Mouse (Mus musculus) hindbrain, embryonic 13.5 days (tissue): ENCODE measurements at regions not wholly inside any gene's neighbourhood (a gene's known extent, or its start where the extent isn't known, plus 50 kb on each side); places are given as distances from the start of the nearest gene placed in this dataset.
A peak's percentile ranks its signal among the peaks of the same experiment; 100 is the strongest.

Experiments
- ATAC-seq: fragments of 200-750 bp; cut with Nextera tagmentation; 2 replicates; pipeline ENCODE4 v1.8.0; 2017; ENCODE audit warnings: moderate TSS enrichment; ENCODE audit not compliant: low FRiP score
- H3K27ac ChIP-seq: fragments of 300-500 bp; sonication (generic); 2 replicates; pipeline ENCODE4 v1.5.1; 2015; ENCODE audit warnings: inconsistent platforms, mild to moderate bottlenecking, moderate library complexity
- H3K27me3 ChIP-seq: fragments of 300-500 bp; sonication (generic); 2 replicates; pipeline ENCODE4 v1.6.1; 2015; ENCODE audit warnings: mild to moderate bottlenecking, inconsistent platforms
- H3K36me3 ChIP-seq: fragments of 300-500 bp; sonication (generic); 2 replicates; pipeline ENCODE4 v1.6.1; 2015; ENCODE audit warnings: mild to moderate bottlenecking, inconsistent platforms
- H3K4me1 ChIP-seq: fragments of 300-500 bp; sonication (generic); replicated peaks from 2 replicates; pipeline ENCODE4 v1.6.1; 2015; ENCODE audit warnings: inconsistent platforms
- H3K4me2 ChIP-seq: fragments of 300-500 bp; sonication (generic); 2 replicates; pipeline ENCODE4 v1.6.1; 2015; ENCODE audit warnings: inconsistent platforms, mild to moderate bottlenecking, moderate library complexity
- H3K4me3 ChIP-seq: fragments of 300-500 bp; sonication (generic); 2 replicates; pipeline ENCODE4 v1.5.1; 2015; ENCODE audit warnings: mild to moderate bottlenecking, inconsistent platforms
- H3K9ac ChIP-seq: fragments of 300-500 bp; sonication (generic); 2 replicates; pipeline ENCODE4 v1.6.1; 2015; ENCODE audit warnings: mild to moderate bottlenecking, inconsistent platforms
- H3K9me3 ChIP-seq: fragments of 300-500 bp; sonication (generic); 2 replicates; pipeline ENCODE4 v1.6.1; 2016; ENCODE audit warnings: inconsistent platforms
- WGBS: fragments of 180-500 bp; shearing (Covaris S2); methylation state at CpG from one replicate; pipeline ENCODE4 v1.1.7; 2015; 5-methylcytosine and 5-hydroxymethylcytosine counted together

DNA sequence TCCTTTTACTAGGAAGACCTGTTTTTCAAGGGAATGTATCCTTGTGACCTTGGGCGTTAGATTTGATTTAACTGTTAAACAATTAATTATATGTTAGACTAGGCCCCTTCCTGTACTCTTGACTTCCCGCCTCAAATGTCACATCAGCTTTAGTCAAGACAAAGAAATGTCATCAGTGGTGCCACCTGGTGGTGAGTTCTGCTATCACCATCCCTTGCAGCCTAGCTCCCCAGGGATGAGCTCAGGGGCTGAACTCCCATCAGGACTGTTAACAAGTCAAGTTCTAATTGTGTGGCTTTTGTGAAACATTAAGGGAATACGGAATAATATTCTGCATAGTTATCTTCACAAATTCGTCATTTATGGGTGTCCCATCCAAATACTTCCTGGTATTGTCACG lies 436.8 kb downstream of the Fut8 start:
- ATAC-seq = no peak
- Histone ChIP-seq H3K9ac (no peak overlapping the region), H3K27me3 (no peaks in the 10 kb centered on the region), H3K4me1 (peaks cover 20% of the 10 kb centered on the region), H3K9me3 (no peaks in the 10 kb centered on the region), H3K36me3 (no peaks in the 10 kb centered on the region), H3K4me3 (no peak overlapping the region), H3K27ac (no peak overlapping the region), H3K4me2 (no peak overlapping the region)
- WGBS = 82% methylated on average over 5 of the region's 5 CpGs

DNA sequence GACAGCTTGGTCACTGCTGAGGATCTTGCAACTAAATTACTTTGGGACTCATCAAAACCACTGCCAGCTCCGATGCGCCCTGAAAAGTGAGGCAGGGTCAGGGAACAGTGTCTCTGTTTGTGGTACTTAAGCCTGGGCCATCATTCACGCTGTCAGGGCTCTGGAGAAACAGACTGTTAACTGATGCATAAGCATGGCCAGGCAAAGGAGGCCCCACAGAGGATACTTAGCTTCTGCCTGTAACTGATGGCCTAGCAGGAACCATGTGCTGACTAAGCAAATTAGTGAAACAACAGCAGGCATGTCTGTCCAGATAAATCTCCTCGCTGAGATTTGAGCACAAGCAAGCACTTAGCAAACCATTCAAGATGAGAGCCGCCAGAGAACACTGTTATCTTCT lies 440.1 kb downstream of the Fut8 start:
- no peak overlapping the region for H3K27ac ChIP-seq
- no peak overlapping the region for H3K4me2 ChIP-seq
- ATAC-seq = peak; percentile 69
- WGBS = 35% methylated on average over 5 of the region's 5 CpGs
- no peak overlapping the region for H3K4me3 ChIP-seq
- H3K36me3 ChIP-seq = no peaks in the 10 kb centered on the region
- peaks cover 13% of the 10 kb centered on the region for H3K4me1 ChIP-seq
- no peaks in the 10 kb centered on the region for H3K27me3 ChIP-seq
- no peak overlapping the region for H3K9ac ChIP-seq
- no peaks in the 10 kb centered on the region for H3K9me3 ChIP-seq

DNA sequence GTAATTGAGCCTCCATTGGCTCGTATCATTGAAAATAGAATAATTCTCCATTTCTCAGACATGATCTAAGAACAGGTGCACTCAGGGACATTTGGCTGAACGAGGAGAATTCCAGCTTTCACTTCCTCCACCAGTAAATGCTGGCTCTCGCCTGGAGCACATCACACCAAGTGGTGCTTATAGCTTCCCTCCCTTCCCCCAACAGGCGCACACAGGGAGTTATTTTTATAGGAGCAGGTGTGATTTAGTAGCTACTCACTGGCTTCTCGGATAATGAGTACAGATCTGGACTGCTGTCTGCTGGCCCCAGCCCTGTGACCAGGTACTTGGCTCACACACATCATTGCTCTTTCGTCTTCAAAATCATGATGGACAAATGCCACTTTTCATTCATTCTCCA lies 456.2 kb downstream of the Fut8 start:
- Histone ChIP-seq H3K27ac (no peak overlapping the region), H3K9me3 (no peaks in the 10 kb centered on the region), H3K36me3 (no peaks in the 10 kb centered on the region), H3K27me3 (no peaks in the 10 kb centered on the region), H3K9ac (no peak overlapping the region), H3K4me2 (no peak overlapping the region), H3K4me3 (no peak overlapping the region), H3K4me1 (peaks cover 23% of the 10 kb centered on the region)
- ATAC-seq = no peak
- WGBS = 72% methylated on average over 6 of the region's 6 CpGs

DNA sequence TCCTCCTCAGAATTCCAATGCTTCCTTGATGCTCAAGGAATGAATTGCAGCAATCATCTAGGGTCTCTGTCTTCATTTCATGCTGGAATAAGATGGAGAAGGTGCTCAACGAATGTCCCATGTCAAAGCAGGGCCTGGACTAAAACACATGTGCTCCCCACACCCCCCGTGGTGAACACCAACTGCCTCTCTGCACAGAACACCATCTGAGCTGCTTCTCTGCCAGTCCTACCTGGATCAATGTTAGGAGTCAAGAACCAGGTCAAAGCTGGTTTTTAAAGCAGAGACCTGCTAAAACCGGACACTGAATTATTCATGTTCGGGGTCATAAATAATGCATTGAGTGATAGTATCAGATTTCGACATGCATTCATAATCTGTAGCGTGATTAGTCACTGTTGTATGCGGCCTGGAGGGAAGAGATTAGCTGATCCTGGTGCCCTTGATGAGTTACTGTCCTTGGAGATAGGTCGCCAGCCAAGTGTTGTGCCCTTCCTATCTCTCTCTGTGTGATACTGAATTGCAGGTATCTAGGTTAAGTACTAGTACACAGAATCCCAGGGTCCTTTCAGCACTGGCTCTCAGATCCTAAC lies 458.2 kb downstream of the Fut8 start:
- Histone ChIP-seq H3K9ac (no peak overlapping the region), H3K9me3 (no peaks in the 10 kb centered on the region), H3K36me3 (no peaks in the 10 kb centered on the region), H3K27me3 (no peaks in the 10 kb centered on the region), H3K4me1 (peaks cover 29% of the 10 kb centered on the region), H3K4me3 (no peak overlapping the region), H3K4me2 (no peak overlapping the region), H3K27ac (no peak overlapping the region)
- WGBS = 54% methylated on average over 8 of the region's 8 CpGs
- no peak for ATAC-seq

DNA sequence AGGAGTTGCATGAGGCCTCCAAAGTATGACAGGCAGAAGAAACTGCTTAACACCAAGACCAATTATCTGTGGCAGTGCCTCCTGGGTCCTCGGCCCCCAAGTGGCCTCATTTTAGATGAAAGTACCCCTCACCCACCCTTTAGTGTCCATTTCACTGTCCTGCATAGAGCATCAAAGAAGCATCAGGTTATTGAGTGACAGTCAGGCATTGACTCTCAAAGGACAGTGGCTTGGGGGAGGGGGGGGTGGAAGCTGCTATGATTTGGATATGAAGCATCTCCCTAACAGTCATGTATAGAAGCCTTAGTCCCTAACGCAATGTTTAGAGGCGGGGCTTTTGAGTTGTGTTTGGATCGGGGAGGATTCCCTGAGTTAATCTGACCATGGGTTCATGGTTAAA lies 458.7 kb downstream of the Fut8 start:
- Histone ChIP-seq H3K27me3 (no peaks in the 10 kb centered on the region), H3K4me1 (peaks cover 29% of the 10 kb centered on the region), H3K9me3 (no peaks in the 10 kb centered on the region), H3K36me3 (no peaks in the 10 kb centered on the region), H3K27ac (no peak overlapping the region), H3K4me2 (no peak overlapping the region), H3K4me3 (no peak overlapping the region), H3K9ac (no peak overlapping the region)
- WGBS = 77% methylated on average over 4 of the region's 4 CpGs
- ATAC-seq = no peak

DNA sequence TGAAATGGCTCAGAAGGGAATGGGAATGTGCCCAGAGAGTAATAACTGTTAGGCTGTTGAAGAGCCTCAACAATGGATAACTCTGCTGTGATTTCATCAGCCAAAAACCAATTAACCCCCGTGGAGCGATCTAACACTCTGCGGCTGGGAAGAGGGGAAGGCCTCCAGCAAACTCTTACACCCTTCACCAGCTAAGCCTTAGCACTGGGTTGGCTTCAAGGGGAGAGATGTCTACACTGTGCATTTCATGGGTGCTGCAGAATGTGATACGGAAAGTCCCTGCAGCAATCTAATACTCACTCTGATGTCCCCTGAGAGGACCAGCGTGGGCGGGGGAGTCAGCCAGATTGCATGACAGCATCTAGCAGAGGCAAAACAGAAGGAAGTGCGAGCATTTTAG lies 460.2 kb downstream of the Fut8 start:
- no peak overlapping the region for H3K4me3 ChIP-seq
- peaks cover 29% of the 10 kb centered on the region for H3K4me1 ChIP-seq
- no peak overlapping the region for H3K9ac ChIP-seq
- H3K27me3 ChIP-seq = no peaks in the 10 kb centered on the region
- H3K9me3 ChIP-seq = no peaks in the 10 kb centered on the region
- no peak overlapping the region for H3K27ac ChIP-seq
- H3K36me3 ChIP-seq = no peaks in the 10 kb centered on the region
- 0 out of 2 replicates have a peak, but pooled peaks have one; percentile 21 for ATAC-seq
- WGBS = 66% methylated on average over 7 of the region's 7 CpGs
- no peak overlapping the region for H3K4me2 ChIP-seq

DNA sequence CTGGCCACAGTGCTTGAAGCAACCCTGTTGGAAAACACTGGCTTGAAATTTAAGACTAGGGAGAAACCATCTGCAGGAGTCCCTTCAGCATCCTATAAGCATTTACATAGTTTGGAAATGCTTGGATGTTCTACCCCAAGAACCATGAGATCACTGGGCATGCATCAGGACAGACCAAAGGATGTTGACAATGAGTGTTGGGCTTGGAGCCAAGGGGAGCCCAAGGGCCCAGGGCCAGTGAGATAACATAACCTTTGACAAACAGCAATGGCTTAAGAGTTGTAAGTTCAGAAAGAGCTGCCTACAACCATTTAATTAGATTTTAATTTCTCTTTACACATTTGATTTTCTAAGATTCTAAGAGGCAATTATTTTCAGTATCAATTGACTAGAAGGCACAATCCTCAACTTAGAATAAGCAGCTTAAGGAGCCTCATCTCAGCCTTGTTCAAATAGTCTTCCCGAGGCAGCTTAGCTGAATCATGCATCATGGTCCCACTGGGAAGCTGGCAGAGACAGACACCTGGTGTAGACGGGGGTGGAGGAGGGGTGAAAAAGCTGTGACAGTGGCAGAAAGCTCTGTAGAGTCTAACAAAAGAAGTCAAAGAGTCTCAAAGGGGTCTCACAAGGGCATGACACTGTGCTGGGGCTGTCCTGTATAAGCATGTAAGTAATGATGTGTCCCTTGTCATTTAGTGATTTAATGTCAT lies 462.1 kb downstream of the Fut8 start:
- WGBS = 17% methylated on average over 2 of the region's 2 CpGs
- Histone ChIP-seq H3K27ac (no peak overlapping the region), H3K4me3 (no peak overlapping the region), H3K36me3 (no peaks in the 10 kb centered on the region), H3K9ac (no peak overlapping the region), H3K4me2 (no peak overlapping the region), H3K4me1 (peaks cover 28% of the 10 kb centered on the region), H3K9me3 (no peaks in the 10 kb centered on the region), H3K27me3 (no peaks in the 10 kb centered on the region)
- no peak for ATAC-seq

DNA sequence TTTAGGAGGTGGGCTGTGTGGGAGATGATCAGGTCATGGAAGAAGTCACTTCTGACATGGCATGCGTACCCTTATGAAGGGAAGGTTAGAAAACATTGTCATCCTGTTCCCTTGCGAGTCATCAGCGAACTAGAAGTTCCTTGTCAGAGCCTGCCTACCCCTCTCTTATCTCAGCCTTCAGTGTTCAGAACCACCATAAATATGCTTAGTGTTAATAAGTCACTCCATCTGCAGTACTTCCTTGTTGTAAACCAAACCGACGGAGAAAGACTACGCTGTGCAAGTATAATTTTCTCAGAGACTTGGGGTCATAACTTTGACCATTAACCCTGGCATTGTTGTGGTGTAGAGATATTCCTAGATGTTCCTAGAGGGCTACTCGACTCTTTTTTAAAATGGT lies 477.6 kb downstream of the Fut8 start:
- WGBS = 73% methylated on average over 7 of the region's 7 CpGs

DNA sequence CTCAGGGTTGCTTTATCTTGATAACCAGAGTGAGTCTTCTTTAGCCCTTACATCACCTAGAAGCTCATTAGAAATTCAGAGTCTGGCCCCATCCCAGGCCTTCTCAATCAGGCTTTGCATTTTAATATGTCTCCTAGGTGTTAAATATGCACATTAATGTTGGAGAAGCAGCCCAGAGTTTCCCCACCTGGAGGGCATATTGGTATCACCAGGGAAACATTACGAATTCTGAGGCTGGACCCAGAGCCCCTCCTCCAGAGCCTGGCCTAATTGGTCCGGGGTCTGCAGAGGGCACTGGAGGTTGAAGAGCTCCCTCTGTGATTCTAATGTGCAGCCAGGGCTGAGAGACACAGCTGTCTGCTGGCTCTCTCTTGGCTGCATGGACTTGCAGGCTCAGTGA lies 478.1 kb downstream of the Fut8 start:
- no peaks in the 10 kb centered on the region for H3K9me3 ChIP-seq
- no peak overlapping the region for H3K9ac ChIP-seq
- H3K27me3 ChIP-seq = no peaks in the 10 kb centered on the region
- WGBS = 8% methylated on average over 2 of the region's 2 CpGs
- peaks cover 11% of the 10 kb centered on the region for H3K4me1 ChIP-seq
- peak; percentile 72; the same call in 1 of the 2 replicates for ATAC-seq
- H3K27ac ChIP-seq = peak overlapping the region; percentile 35; the same call in 1 of the 2 replicates
- H3K4me2 ChIP-seq = no peak overlapping the region
- H3K36me3 ChIP-seq = no peaks in the 10 kb centered on the region
- H3K4me3 ChIP-seq = no peak overlapping the region

More for the DNA sequence above, 477.6 kb downstream of the Fut8 start:
- peaks cover 11% of the 10 kb centered on the region for H3K4me1 ChIP-seq
- H3K4me3 ChIP-seq = no peak overlapping the region
- peak overlapping the region; percentile 35; the same call in 1 of the 2 replicates for H3K27ac ChIP-seq
- H3K36me3 ChIP-seq = no peaks in the 10 kb centered on the region
- no peak for ATAC-seq
- H3K9ac ChIP-seq = no peak overlapping the region
- no peak overlapping the region for H3K4me2 ChIP-seq
- no peaks in the 10 kb centered on the region for H3K9me3 ChIP-seq
- H3K27me3 ChIP-seq = no peaks in the 10 kb centered on the region

DNA sequence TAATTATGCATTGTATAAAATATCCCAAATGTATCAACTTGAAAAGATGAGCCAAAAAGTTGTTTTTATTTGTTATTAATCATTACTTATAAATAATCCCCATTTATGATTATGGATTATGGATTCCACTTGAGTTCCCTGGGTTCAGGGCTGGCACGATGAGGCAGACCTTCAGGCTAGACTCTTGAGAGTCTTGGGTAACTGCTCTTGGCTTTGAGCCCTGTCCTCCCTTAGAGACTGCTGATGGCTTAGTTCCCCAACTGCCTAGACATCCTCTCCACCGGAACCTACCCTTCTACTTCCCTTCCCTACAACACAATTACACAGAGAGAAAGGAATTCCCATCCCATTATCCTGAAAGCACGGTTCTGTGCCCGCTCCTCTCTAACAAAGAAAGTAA lies 466.3 kb upstream of the Gm6657 start:
- Histone ChIP-seq H3K27ac (no peak overlapping the region), H3K36me3 (no peaks in the 10 kb centered on the region), H3K4me3 (no peak overlapping the region), H3K27me3 (no peaks in the 10 kb centered on the region), H3K9ac (no peak overlapping the region), H3K4me2 (no peak overlapping the region), H3K4me1 (no peaks in the 10 kb centered on the region), H3K9me3 (no peaks in the 10 kb centered on the region)
- WGBS = 53% methylated on average over 4 of the region's 4 CpGs
- no peak for ATAC-seq

DNA sequence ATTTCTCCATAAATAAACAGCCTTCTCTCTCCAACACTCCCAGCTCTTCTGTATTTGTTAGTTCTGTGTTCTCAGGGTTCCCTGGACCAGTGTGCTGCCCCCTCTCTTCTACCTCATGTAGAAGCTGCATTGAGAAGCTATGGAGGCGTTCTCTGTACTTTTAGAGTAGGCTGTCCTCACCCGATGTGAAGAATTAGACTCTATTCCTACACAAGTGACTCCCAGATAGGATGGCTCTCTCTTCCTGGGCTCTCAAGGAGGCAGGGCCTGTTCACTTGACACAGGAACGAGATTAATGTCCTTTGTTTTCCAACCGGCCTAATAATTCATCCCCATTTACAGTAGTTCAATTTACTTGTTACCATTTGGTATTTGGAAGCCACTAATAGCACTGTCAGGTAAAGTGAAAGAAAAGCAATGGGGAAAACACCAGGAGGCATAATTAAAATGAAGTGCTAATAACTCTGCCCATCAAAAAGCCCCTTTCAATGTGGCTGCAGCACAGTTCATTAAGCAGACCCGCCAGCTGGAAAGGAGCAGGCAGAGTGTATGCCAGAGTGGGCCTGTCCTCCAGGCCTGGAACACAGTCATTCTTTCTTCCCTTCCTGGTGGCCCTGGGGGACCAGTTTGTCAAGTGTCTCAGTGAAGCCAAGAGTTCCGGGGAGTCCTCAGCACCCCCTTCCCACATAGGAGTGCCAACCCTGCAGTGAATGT lies 454.8 kb upstream of the Gm6657 start:
- peak; percentile 76 for ATAC-seq
- H3K27me3 ChIP-seq = no peaks in the 10 kb centered on the region
- H3K36me3 ChIP-seq = no peaks in the 10 kb centered on the region
- no peak overlapping the region for H3K4me3 ChIP-seq
- no peak overlapping the region for H3K9ac ChIP-seq
- H3K4me1 ChIP-seq = peaks cover 21% of the 10 kb centered on the region
- no peak overlapping the region for H3K4me2 ChIP-seq
- H3K9me3 ChIP-seq = no peaks in the 10 kb centered on the region
- WGBS = 44% methylated on average over 6 of the region's 6 CpGs
- H3K27ac ChIP-seq = peak overlapping the region; percentile 70

DNA sequence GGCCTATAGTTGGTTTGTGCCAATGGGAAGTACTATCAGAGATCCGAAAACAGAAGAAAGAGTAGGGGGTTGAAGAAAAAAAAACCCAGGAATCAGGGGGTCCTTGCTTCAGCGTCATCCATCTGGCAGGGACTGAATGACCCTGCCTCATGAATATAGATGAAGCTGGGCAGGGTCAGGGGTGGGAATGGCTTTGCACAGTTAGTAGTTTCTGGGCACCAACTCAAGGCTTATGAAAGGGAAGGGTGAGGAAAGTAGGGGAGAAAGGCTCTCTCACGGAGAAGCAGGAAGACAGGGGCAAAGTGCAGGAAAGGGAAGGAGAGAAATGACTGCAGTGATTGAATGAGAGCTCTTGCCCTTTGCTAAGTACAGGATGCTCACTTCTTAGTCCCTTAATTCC lies 451.3 kb upstream of the Gm6657 start:
- peak; percentile 50 for ATAC-seq

More for the DNA sequence above, 451.3 kb upstream of the Gm6657 start:
- no peaks in the 10 kb centered on the region for H3K36me3 ChIP-seq
- H3K27me3 ChIP-seq = no peaks in the 10 kb centered on the region
- H3K9ac ChIP-seq = no peak overlapping the region
- peaks cover 21% of the 10 kb centered on the region for H3K4me1 ChIP-seq
- WGBS = 15% methylated on average over 3 of the region's 3 CpGs
- no peak overlapping the region for H3K27ac ChIP-seq
- H3K9me3 ChIP-seq = no peaks in the 10 kb centered on the region
- H3K4me2 ChIP-seq = no peak overlapping the region
- no peak overlapping the region for H3K4me3 ChIP-seq
